Mouse (Mus musculus): Measurements from ENCODE around the gene Dlg2.

- no peak for TF ChIP-seq CTCF (IDR thresholded peaks at IDR 0.05)
- TF ChIP-seq POLR2A (IDR thresholded peaks at IDR 0.05; ENCODE audit: insufficient read depth, low read depth, low read length) = no peak
- TF ChIP-seq EP300 (IDR thresholded peaks at IDR 0.05; ENCODE audit: insufficient read depth, low read depth, low read length) = no peak
Observed at GRCm38 (mm10) chr7:92280925-92281324, 1804.5 kb downstream of the Dlg2 start.
